Mouse (Mus musculus): ENCODE results near the gene Tcf21.

Tcf21 gene

GRCm38 (mm10) chr10:22819871-22820590 is at the start of gene Tcf21:
Gene Tcf21, minus strand, starts transcription at chr10:22820174.
- DNase-seq (ENCODE audit: low read depth, low spot score) = no peak

- no peak for DNase-seq (ENCODE audit: low read depth, low spot score)
Measured at GRCm38 (mm10) chr10:22868386-22868918, 48.5 kb upstream of the Tcf21 start.

- DNase-seq (ENCODE audit: low read depth, low spot score) = no peak
Measured at GRCm38 (mm10) chr10:22867210-22867609, 47.2 kb upstream of the Tcf21 start.

- no peak for DNase-seq (ENCODE audit: low read depth, low spot score)
Measured at GRCm38 (mm10) chr10:22858111-22858510, 38.1 kb upstream of the Tcf21 start.

GRCm38 (mm10) chr10:22854330-22854729 is 34.4 kb upstream of the Tcf21 start:
- DNase-seq (ENCODE audit: low read depth, low spot score) = no peak

GRCm38 (mm10) chr10:22845351-22845750 is 25.4 kb upstream of the Tcf21 start:
- DNase-seq (ENCODE audit: low read depth, low spot score) = no peak

- DNase-seq (ENCODE audit: low read depth, low spot score) = no peak
Measured at GRCm38 (mm10) chr10:22844731-22845130, 24.8 kb upstream of the Tcf21 start.

GRCm38 (mm10) chr10:22843440-22844361 is 23.7 kb upstream of the Tcf21 start:
- no peak for DNase-seq (ENCODE audit: low read depth, low spot score)

- DNase-seq (ENCODE audit: low read depth, low spot score) = no peak
Measured at GRCm38 (mm10) chr10:22842781-22843439, 22.9 kb upstream of the Tcf21 start.

- DNase-seq (ENCODE audit: low read depth, low spot score) = no peak
Measured at GRCm38 (mm10) chr10:22842113-22842512, 22.1 kb upstream of the Tcf21 start.

- DNase-seq (ENCODE audit: low read depth, low spot score) = no peak
Measured at GRCm38 (mm10) chr10:22826244-22826643, 6.3 kb upstream of the Tcf21 start.

GRCm38 (mm10) chr10:22822896-22823295 is 2.9 kb upstream of the Tcf21 start:
- DNase-seq (ENCODE audit: low read depth, low spot score) = no peak

- DNase-seq (ENCODE audit: low read depth, low spot score) = no peak
Measured at GRCm38 (mm10) chr10:22822486-22822885, 2.5 kb upstream of the Tcf21 start.

GRCm38 (mm10) chr10:22821709-22822108 is 1.7 kb upstream of the Tcf21 start:
- no peak for DNase-seq (ENCODE audit: low read depth, low spot score)

GRCm38 (mm10) chr10:22821267-22821666 is 1.3 kb upstream of the Tcf21 start:
- DNase-seq (ENCODE audit: low read depth, low spot score) = no peak

- no peak for DNase-seq (ENCODE audit: low read depth, low spot score)
Measured at GRCm38 (mm10) chr10:22820841-22821240, 867 bp upstream of the Tcf21 start.

- DNase-seq (ENCODE audit: low read depth, low spot score) = no peak
Measured at GRCm38 (mm10) chr10:22819239-22819870, 619 bp downstream of the Tcf21 start.

- DNase-seq (ENCODE audit: low read depth, low spot score) = no peak
Measured at GRCm38 (mm10) chr10:22818600-22819238, 1.3 kb downstream of the Tcf21 start.

- no peak for DNase-seq (ENCODE audit: low read depth, low spot score)
Measured at GRCm38 (mm10) chr10:22817976-22818375, 2.0 kb downstream of the Tcf21 start.

GRCm38 (mm10) chr10:22817561-22817960 is 2.4 kb downstream of the Tcf21 start:
- DNase-seq (ENCODE audit: low read depth, low spot score) = no peak

- no peak for DNase-seq (ENCODE audit: low read depth, low spot score)
Measured at GRCm38 (mm10) chr10:22816237-22816762, 3.7 kb downstream of the Tcf21 start.

Measured in retina, adult 2 months (tissue).